Mouse (Mus musculus) brain, embryonic 14.5 days (tissue): ENCODE measurements around the gene Ccnl2. TPM values are rescaled to one million over a fixed set of nuclear protein-coding genes. Genes with fewer than 3 reads are reported as not detected.

Source experiments
- DNase-seq: peaks from one replicate; pipeline ENCODE4 v3.0.0-alpha.2; 2011; ENCODE audit warnings: low read depth
- CTCF ChIP-seq: fragments of 200-500 bp; IDR thresholded peaks from 2 replicates; pipeline ENCODE4 v1.5.1; 2012; ENCODE audit warnings: inconsistent platforms, mild to moderate bottlenecking, moderate library complexity, borderline replicate concordance; ENCODE audit not compliant: insufficient read depth, insufficient read length; ENCODE audit errors: extremely low read depth
- POLR2A ChIP-seq: fragments of 200-500 bp; IDR thresholded peaks from 2 replicates; pipeline ENCODE4 v1.6.1; 2012; ENCODE audit warnings: mild to moderate bottlenecking, inconsistent platforms, borderline replicate concordance; ENCODE audit not compliant: poor library complexity, insufficient read depth, insufficient read length, severe bottlenecking; ENCODE audit errors: extremely low read depth
- polyA plus RNA-seq: library from polyadenylated mRNA; depleted of rRNA; stranded (reverse); fragments of >200 nt; gene quantifications from 2 replicates; pipeline ENCODE4 v1.2.3, GENCODE M21; 2012

Gene Ccnl2
- polyA plus RNA-seq, 1 experiment, result 161 TPM

DNA sequence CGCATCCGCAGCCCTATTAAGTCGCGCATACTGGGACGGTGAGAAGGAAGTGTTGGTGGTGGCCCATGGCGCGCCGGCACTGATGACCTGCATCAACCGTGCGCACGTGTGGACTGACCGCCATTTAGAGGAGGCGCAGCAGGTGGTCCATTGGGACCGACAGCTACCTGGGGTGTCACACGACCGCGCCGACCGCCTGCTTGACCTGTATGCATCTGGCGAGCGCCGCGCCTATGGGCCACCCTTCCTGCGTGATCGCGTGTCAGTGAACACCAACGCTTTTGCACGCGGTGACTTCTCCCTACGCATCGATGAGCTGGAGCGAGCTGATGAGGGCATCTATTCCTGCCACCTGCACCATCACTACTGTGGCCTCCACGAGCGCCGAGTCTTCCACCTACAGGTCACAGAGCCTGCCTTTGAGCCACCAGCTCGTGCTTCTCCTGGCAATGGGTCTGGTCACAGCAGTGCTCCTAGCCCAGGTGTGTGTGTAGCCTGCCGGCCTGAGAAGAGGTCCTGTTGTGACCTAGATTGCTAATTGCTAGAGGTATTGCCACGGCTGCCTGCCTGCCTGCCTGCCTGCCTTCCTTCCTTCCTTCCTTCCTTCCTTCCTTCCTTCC, 29.5 kb downstream of the Ccnl2 start:
- no peak for TF ChIP-seq POLR2A
- no peak for TF ChIP-seq CTCF
- no peak for DNase-seq

DNA sequence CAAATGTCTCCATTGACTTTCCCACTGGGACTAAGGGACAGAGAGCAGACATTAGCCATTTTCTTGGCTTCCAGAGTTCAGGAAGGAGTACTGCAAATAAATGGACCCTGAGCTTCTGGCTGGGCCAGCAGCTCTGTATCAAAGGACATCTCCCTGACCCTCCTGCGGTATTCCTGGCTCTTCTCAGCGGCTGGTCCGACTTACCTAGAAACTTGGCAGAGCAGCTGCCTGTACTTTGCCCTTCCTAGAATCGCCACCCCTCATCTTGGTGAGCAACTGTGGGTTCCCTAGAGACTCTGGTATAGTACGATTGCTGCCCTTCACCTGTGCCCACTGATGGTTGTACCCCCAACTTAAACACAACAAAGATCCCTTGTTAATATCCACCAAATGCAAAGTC, 30.9 kb downstream of the Ccnl2 start:
- TF ChIP-seq POLR2A (no peak), CTCF (no peak)
- DNase-seq, result no peak

DNA sequence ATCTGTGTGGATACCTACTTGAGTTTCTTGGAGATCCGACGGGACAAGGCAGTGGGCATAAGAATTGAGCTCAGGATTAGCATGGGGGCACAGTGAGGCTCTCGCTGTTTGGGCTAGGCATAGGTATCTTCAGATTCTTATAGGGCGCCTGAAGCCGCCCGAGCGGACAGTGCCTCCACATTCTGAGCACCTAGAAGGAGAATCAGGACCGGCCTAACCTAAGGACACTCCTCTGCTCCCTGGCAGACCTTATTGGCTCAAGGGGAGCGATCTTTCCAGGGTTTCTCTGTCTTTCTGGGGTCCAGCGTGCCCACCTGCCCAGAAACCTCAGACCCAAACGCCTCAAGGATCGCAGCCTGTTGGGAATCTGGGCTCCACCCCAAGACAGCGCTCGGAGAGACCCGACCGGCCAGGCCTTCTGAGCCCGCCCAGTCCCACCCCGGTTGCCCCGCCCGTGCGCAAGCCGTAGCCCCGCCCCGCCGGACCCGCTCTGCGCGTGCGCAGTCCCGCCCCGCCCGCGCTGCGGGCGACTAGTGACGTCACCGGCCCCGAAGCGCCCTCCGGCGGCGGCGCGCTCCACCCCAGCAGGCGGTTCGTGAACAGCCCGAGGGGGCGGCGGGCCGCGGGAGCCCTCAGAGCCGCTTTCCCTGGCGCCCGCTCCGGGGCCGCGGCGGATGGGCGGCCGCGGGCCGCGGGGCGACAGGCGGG, 34.7 kb downstream of the Ccnl2 start, which contains the start of gene Dvl1:
TSS of gene Dvl1 (plus strand) at position 532 of the 708 bp plus-strand sequence.
- peak; percentile 39; the same call in 1 of the 2 replicates for TF ChIP-seq CTCF
- TF ChIP-seq POLR2A, result peak; percentile 76
- peak; percentile 95 for DNase-seq

DNA sequence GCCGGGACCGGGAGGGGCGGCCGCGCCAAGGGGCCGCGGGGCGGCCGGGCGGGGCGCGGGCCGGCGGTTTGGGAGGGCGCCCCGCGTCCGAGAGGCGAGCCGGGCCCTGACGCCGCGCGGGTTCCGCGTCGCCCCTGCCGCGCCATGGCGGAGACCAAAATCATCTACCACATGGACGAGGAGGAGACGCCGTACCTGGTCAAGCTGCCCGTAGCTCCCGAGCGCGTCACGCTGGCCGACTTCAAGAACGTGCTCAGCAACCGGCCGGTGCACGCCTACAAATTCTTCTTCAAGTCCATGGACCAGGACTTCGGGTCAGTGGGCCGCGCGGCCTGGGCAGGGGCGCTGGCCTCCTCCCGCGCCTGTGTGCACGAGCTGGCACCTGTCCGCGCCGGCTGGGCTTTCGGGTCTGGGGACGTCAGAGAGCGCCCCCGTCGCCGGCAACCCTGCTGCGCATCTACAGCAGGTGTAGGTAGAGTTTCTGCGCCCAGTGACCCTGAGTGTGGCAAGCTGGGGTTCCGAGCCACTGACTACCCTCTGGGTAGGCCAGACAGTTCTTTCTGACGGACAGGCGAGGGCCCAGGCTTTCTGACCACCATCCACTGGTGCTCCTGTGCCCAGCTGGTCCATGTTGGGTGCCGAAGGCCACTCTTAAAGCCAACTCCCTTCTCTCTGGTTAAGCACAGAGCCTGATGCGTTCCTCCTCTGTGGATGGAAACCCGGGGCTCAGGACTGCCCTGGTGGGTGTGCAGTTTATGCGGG, 35.5 kb downstream of the Ccnl2 start:
- TF ChIP-seq CTCF, result no peak
- peak; percentile 65 for DNase-seq

DNA sequence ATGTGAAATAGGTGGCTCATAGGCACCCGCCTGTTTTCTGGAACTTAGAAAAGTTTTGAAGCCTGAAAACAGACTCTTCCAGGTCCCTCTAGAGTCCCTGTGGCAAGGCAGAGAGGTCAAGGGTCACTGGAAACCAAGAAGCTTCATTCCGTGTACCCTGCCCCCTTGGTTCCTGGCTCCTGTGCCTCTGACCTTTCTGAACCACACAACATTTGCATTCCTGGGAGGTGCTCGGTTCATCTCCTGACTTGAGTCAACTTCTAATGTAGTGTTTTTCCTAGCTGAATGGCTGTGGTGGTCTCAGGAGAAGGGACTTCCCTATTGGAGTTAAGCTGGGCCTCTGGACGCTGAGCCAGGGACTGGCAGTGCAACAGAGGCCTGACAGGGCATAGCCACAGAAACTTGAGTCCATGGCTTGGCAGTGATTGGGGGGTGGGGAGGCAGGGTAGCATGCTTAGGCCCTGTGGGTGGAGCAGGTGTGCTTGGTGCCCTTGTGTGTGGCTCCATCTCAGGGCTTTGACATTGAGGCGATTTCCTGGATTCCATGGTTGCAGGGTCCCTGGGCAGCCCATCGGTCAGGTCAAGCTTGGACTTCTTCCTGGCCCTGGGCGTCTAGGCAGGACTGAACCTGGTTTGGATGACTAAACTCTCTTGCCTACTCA, 36.3 kb downstream of the Ccnl2 start:
- no peak for DNase-seq
- TF ChIP-seq POLR2A (no peak), CTCF (no peak)

DNA sequence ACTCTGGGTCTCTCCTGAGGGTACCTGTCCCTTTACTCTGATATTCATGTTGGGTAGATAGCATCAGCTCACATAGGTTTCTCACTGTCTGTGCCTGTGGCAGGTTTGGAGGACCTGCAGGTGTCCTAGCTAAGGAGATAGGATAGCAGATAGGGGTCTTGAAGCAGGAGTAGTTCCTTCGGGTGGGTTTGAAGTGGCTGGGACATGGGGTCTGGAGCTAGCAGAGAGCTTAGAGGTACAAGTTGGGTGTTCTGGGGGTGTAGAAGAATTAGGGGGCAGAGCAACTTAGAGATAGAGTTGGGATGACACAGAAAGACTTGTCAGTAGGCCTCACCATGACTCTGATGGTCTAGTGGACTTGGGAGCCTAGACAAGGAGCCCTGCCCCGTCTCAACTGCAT, 37.1 kb downstream of the Ccnl2 start:
- no peak for DNase-seq
- TF ChIP-seq CTCF (no peak), POLR2A (no peak)

DNA sequence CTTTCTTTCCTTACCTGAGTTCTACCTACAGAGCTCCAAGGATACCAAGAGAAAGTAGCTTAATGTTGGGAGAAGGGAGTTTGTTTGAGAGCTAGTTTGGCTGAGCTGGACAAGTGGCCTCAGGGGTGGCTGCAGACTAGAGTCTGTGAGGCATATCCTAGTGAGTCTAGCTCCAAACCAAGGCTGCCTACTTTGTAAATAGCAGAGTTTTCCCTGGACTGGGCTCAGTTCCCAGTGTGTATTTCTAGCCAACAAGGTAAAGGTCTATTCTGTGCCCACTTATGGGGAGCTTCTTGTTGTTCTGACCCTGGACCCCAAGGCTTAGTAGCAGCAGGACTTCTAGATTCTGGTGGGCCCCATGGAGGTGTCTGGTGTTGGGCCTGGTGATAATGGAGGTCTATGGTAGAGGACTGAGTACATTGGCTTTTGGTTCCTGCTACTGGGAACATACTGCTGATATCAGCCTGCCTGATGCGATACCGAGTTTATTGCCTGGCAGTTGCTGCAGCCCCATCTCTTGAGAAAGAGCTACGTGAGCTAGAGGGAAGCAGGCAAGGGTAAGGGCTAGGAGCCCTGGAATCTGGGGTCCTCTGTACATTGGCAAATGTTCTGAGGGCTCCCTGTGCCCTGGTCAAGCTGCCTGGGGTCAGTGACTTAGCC, 37.6 kb downstream of the Ccnl2 start:
- TF ChIP-seq POLR2A, result no peak
- DNase-seq, result no peak

DNA sequence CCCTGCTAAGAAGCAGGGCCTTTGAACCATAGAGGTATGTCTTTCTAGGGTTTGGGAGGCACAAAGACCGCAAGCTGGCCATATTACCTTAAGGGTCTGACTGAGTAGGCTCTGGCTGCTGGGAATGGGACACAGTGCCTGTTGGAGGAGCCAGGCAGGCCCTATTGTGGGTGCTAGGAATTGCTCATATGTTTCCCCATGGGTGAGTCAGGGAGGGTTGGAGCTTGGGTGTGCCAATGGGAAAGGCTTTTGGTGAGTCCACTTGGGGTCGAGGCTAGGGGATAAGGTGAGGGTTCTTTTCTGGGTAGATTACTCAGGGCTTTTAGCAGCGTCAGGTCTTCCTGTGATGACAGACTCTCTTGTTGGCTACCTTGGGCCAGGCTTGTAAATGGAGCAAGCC, 39.1 kb downstream of the Ccnl2 start:
- no peak for DNase-seq
- TF ChIP-seq CTCF (no peak), POLR2A (no peak)

DNA sequence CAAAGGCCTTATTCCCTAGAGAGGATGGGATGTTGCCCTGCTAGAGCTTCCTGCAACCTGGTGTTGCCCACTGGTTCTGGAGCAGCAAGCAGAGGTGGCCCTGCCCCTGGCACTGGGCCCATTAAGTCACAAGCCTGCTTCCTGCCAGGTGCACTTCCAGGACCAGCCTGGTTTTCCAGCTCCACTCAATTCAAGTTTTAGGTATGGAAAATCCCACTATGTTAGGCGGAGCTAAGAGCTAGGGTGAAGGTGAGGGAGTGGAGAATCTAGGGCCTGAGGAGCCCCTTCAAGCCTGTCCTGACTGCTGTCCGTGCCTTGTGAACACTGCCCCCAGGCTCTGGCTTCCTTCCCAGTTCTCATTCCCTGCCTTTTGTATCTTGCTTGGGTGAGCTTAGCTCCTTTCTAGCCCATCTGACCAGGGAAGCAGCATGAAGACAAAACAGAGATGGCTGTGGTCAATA, 39.7 kb downstream of the Ccnl2 start:
- DNase-seq, result no peak
- no peak for TF ChIP-seq CTCF

DNA sequence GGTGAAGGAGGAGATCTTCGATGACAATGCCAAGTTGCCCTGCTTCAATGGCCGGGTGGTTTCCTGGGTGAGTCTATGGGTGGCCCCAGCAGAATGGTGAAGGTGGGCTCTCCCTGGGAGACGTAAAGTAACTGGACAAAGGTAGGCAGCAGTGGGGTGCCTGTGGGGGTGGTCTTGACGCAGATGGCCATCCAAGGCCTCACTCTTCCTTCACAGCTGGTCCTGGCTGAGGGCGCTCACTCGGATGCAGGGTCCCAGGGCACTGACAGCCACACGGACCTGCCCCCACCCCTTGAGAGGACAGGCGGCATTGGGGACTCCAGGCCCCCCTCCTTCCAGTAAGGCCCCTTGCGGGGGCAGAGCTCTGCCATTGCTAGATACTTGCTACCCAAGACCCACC, 41.1 kb downstream of the Ccnl2 start:
- DNase-seq, result no peak
- TF ChIP-seq CTCF (no peak), POLR2A (no peak)

DNA sequence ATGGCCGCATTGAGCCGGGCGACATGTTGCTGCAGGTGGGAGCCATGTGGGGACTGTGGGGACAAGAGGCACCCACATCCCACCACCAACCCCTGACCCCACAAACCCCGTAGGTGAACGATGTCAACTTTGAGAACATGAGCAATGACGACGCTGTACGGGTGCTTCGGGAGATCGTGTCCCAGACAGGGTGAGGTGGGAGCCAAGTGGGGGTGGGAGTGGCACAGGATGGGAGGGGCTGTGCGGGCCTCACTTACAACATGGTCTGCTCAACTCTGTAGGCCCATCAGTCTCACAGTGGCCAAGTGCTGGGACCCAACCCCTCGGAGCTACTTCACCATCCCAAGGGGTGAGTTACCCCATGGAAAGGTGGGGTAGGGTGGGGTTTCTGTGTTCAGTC, 42.7 kb downstream of the Ccnl2 start:
- TF ChIP-seq POLR2A (no peak), CTCF (no peak)
- no peak for DNase-seq
